Mouse (Mus musculus) cerebellum, adult 2 months (tissue): ENCODE data around the gene Notum.

ENCODE experiments used
- CTCF ChIP-seq: fragments of 200-500 bp; IDR thresholded peaks from 2 replicates; pipeline ENCODE4 v1.5.1; 2011; ENCODE audit warnings: low read depth, mild to moderate bottlenecking, control low read depth, low read length, moderate library complexity, borderline replicate concordance; ENCODE audit not compliant: insufficient read depth
- POLR2A ChIP-seq: fragments of 200-500 bp; IDR thresholded peaks from 2 replicates; pipeline ENCODE4 v1.6.1; 2011; ENCODE audit warnings: low read length, control low read depth, borderline replicate concordance; ENCODE audit not compliant: insufficient read depth

DNA sequence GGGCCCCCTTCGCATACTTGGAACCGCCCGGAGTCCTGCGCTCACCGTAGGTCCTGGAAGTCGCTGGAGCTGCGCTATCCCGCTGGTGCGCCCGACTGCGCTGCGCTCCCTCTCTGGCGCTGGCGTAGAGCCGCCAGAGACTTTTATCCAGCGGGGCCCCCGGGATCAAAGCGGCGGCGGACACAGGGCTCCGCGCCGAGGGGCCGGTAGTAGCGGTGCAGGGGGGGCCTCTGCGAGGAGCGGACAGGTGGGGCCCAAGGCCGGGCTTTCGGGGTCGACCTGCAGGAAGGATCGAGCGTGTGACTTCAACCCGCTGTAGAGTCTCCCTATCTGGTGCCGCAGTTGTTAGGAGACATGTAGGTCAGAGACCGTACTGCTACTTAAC, at the start of gene Notum:
- TF ChIP-seq CTCF (no peak), POLR2A (no peak)
